Mouse (Mus musculus) R1 (cell line): ENCODE results near the gene Eepd1.

ENCODE experiments used
- DNase-seq: peaks from one replicate; pipeline ENCODE4 v3.0.0-alpha.2; 2018; ENCODE audit warnings: low read depth, low spot score

Eepd1 gene

GRCm38 (mm10) chr9:25578674-25579596 lies 97.6 kb downstream of the Eepd1 start:
- DNase-seq, result no peak

GRCm38 (mm10) chr9:25583621-25584020 lies 102.3 kb downstream of the Eepd1 start:
- DNase-seq, result no peak

GRCm38 (mm10) chr9:25585614-25586013 lies 104.3 kb downstream of the Eepd1 start:
- DNase-seq, result no peak

GRCm38 (mm10) chr9:25588581-25588980 lies 107.2 kb downstream of the Eepd1 start:
- DNase-seq, result no peak

GRCm38 (mm10) chr9:25590740-25591139 lies 109.4 kb downstream of the Eepd1 start:
- no peak for DNase-seq

- DNase-seq, result peak; percentile 73
Measured at GRCm38 (mm10) chr9:25591390-25592354, 110.3 kb downstream of the Eepd1 start.

- peak; percentile 58 for DNase-seq
Measured at GRCm38 (mm10) chr9:25592355-25592955, 111.1 kb downstream of the Eepd1 start.

GRCm38 (mm10) chr9:25624744-25625143 lies 143.4 kb downstream of the Eepd1 start:
- no peak for DNase-seq

GRCm38 (mm10) chr9:25629531-25630099 lies 148.3 kb downstream of the Eepd1 start:
- DNase-seq, result no peak
